Mouse (Mus musculus): ENCODE data around the gene Rpl9. TPM values are rescaled to one million over a fixed set of nuclear protein-coding genes. Genes with fewer than 3 reads are reported as not detected.

Rpl9 gene
- polyA plus RNA-seq (2014; fragmentation: Nextera tagmentation; extraction: Ambion mirVana) = 1,151 and 1,248 TPM in 2 replicates

- WGBS = under 1% methylated on average over 83 of the region's 83 CpGs
- ATAC-seq (replicated peaks; ENCODE audit: low FRiP score) (peak; percentile 90), DNase-seq (ENCODE audit: low spot score) (peak; percentile 94)
- peak within 1 kb of the TSS; percentile 93 for H3K27ac ChIP-seq (ENCODE audit: low read depth, low read length)
- peak within 1 kb of the TSS; percentile 96 for H3K4me3 ChIP-seq (ENCODE audit: low read depth, low read length)
- peaks cover 33% of the 10 kb centered on the region for H3K36me3 ChIP-seq (ENCODE audit: control insufficient read depth, insufficient read depth, low read length)
- peaks cover 15% of the 10 kb centered on the region for H3K4me1 ChIP-seq (replicated peaks; ENCODE audit: control insufficient read depth, insufficient read depth, low read length)
- no peaks in the 10 kb centered on the region for H3K9me3 ChIP-seq (ENCODE audit: control insufficient read depth, low read length)
- H3K27me3 ChIP-seq (replicated peaks; ENCODE audit: control insufficient read depth, insufficient read depth, low read length) = no peaks in the 10 kb centered on the region
- peak within 1 kb of the TSS; percentile 95 for H3K4me2 ChIP-seq
- peak within 1 kb of the TSS; percentile 100 for H3K9ac ChIP-seq (ENCODE audit: low read depth, low read length)
These were observed at the start of gene Rpl9, which contains the start of gene Lias for GRCm38 (mm10) chr5:65390648-65391644. Gene Rpl9 (minus strand): TSS chr5:65391444. Gene Lias (plus strand): TSS chr5:65391497.

GRCm38 (mm10) chr5:65438041-65438440 is 46.8 kb upstream of the Rpl9 start:
- DNase-seq (ENCODE audit: low spot score) (no peak), ATAC-seq (replicated peaks; ENCODE audit: low FRiP score) (no peak)
- H3K9me3 ChIP-seq (ENCODE audit: control insufficient read depth, low read length) = no peaks in the 10 kb centered on the region
- H3K4me2 ChIP-seq = no peak overlapping the region
- H3K4me3 ChIP-seq (ENCODE audit: low read depth, low read length) = no peak overlapping the region
- H3K9ac ChIP-seq (ENCODE audit: low read depth, low read length) = no peak overlapping the region
- H3K27ac ChIP-seq (ENCODE audit: low read depth, low read length) = no peak overlapping the region
- no peaks in the 10 kb centered on the region for H3K36me3 ChIP-seq (ENCODE audit: control insufficient read depth, insufficient read depth, low read length)
- peaks cover 5% of the 10 kb centered on the region; the same call in 1 of the 2 replicates for H3K4me1 ChIP-seq (replicated peaks; ENCODE audit: control insufficient read depth, insufficient read depth, low read length)
- no peaks in the 10 kb centered on the region for H3K27me3 ChIP-seq (replicated peaks; ENCODE audit: control insufficient read depth, insufficient read depth, low read length)

GRCm38 (mm10) chr5:65435806-65436561 is 44.7 kb upstream of the Rpl9 start, which contains the start of gene Ugdh:
Gene Ugdh (minus strand): TSS chr5:65435949.
- Histone ChIP-seq H3K27ac (ENCODE audit: low read depth, low read length) (peak within 1 kb of the TSS; percentile 80), H3K27me3 (replicated peaks; ENCODE audit: control insufficient read depth, insufficient read depth, low read length) (no peaks in the 10 kb centered on the region), H3K36me3 (ENCODE audit: control insufficient read depth, insufficient read depth, low read length) (no peaks in the 10 kb centered on the region), H3K4me1 (replicated peaks; ENCODE audit: control insufficient read depth, insufficient read depth, low read length) (peaks cover 5% of the 10 kb centered on the region; the same call in 1 of the 2 replicates), H3K4me2 (peak within 1 kb of the TSS; percentile 91), H3K9ac (ENCODE audit: low read depth, low read length) (peak within 1 kb of the TSS; percentile 83), H3K4me3 (ENCODE audit: low read depth, low read length) (peak within 1 kb of the TSS; percentile 84), H3K9me3 (ENCODE audit: control insufficient read depth, low read length) (no peaks in the 10 kb centered on the region)
- ATAC-seq (replicated peaks; ENCODE audit: low FRiP score) (peak; percentile 99), DNase-seq (ENCODE audit: low spot score) (peak; percentile 96)
- 2% methylated on average over 51 of the region's 51 CpGs for WGBS

GRCm38 (mm10) chr5:65435363-65435805 is 44.1 kb upstream of the Rpl9 start:
- no peaks in the 10 kb centered on the region for H3K36me3 ChIP-seq (ENCODE audit: control insufficient read depth, insufficient read depth, low read length)
- DNase-seq (ENCODE audit: low spot score) = no peak
- H3K9me3 ChIP-seq (ENCODE audit: control insufficient read depth, low read length) = no peaks in the 10 kb centered on the region
- no peaks in the 10 kb centered on the region for H3K27me3 ChIP-seq (replicated peaks; ENCODE audit: control insufficient read depth, insufficient read depth, low read length)
- peak overlapping the region; percentile 83 for H3K9ac ChIP-seq (ENCODE audit: low read depth, low read length)
- peak overlapping the region; percentile 64 for H3K27ac ChIP-seq (ENCODE audit: low read depth, low read length)
- H3K4me2 ChIP-seq = peak overlapping the region; percentile 91
- peak overlapping the region; percentile 84 for H3K4me3 ChIP-seq (ENCODE audit: low read depth, low read length)
- ATAC-seq (replicated peaks; ENCODE audit: low FRiP score) = no peak
- WGBS = under 1% methylated on average over 44 of the region's 47 CpGs
- H3K4me1 ChIP-seq (replicated peaks; ENCODE audit: control insufficient read depth, insufficient read depth, low read length) = peaks cover 5% of the 10 kb centered on the region; the same call in 1 of the 2 replicates

- 18% methylated on average over 15 of the region's 15 CpGs for WGBS
- H3K9me3 ChIP-seq (ENCODE audit: control insufficient read depth, low read length) = no peaks in the 10 kb centered on the region
- H3K4me2 ChIP-seq = peak overlapping the region; percentile 91
- no peaks in the 10 kb centered on the region for H3K27me3 ChIP-seq (replicated peaks; ENCODE audit: control insufficient read depth, insufficient read depth, low read length)
- H3K36me3 ChIP-seq (ENCODE audit: control insufficient read depth, insufficient read depth, low read length) = no peaks in the 10 kb centered on the region
- DNase-seq (ENCODE audit: low spot score) (peak; percentile 40), ATAC-seq (replicated peaks; ENCODE audit: low FRiP score) (no peak)
- H3K4me1 ChIP-seq (replicated peaks; ENCODE audit: control insufficient read depth, insufficient read depth, low read length) = peaks cover 5% of the 10 kb centered on the region; the same call in 1 of the 2 replicates
- H3K4me3 ChIP-seq (ENCODE audit: low read depth, low read length) = peak overlapping the region; percentile 84
- H3K27ac ChIP-seq (ENCODE audit: low read depth, low read length) = peak overlapping the region; percentile 64; the same call in 1 of the 2 replicates
- H3K9ac ChIP-seq (ENCODE audit: low read depth, low read length) = peak overlapping the region; percentile 83
These were observed 43.5 kb upstream of the Rpl9 start for GRCm38 (mm10) chr5:65434471-65435362.

GRCm38 (mm10) chr5:65429441-65429840 is 38.2 kb upstream of the Rpl9 start:
- H3K4me1 ChIP-seq (replicated peaks; ENCODE audit: control insufficient read depth, insufficient read depth, low read length) = no peaks in the 10 kb centered on the region
- DNase-seq (ENCODE audit: low spot score) (no peak), ATAC-seq (replicated peaks; ENCODE audit: low FRiP score) (no peak)
- H3K27ac ChIP-seq (ENCODE audit: low read depth, low read length) = no peak overlapping the region
- no peak overlapping the region for H3K4me3 ChIP-seq (ENCODE audit: low read depth, low read length)
- peaks cover 4% of the 10 kb centered on the region; the same call in 1 of the 2 replicates for H3K36me3 ChIP-seq (ENCODE audit: control insufficient read depth, insufficient read depth, low read length)
- no peaks in the 10 kb centered on the region for H3K9me3 ChIP-seq (ENCODE audit: control insufficient read depth, low read length)
- H3K9ac ChIP-seq (ENCODE audit: low read depth, low read length) = no peak overlapping the region
- H3K27me3 ChIP-seq (replicated peaks; ENCODE audit: control insufficient read depth, insufficient read depth, low read length) = no peaks in the 10 kb centered on the region
- WGBS = 83% methylated on average over 5 of the region's 5 CpGs
- H3K4me2 ChIP-seq = no peak overlapping the region

GRCm38 (mm10) chr5:65428321-65428720 is 37.1 kb upstream of the Rpl9 start:
- no peaks in the 10 kb centered on the region for H3K27me3 ChIP-seq (replicated peaks; ENCODE audit: control insufficient read depth, insufficient read depth, low read length)
- ATAC-seq (replicated peaks; ENCODE audit: low FRiP score) (no peak), DNase-seq (ENCODE audit: low spot score) (no peak)
- 48% methylated on average over 4 of the region's 4 CpGs for WGBS
- H3K9ac ChIP-seq (ENCODE audit: low read depth, low read length) = no peak overlapping the region
- H3K4me1 ChIP-seq (replicated peaks; ENCODE audit: control insufficient read depth, insufficient read depth, low read length) = no peaks in the 10 kb centered on the region
- no peaks in the 10 kb centered on the region for H3K9me3 ChIP-seq (ENCODE audit: control insufficient read depth, low read length)
- H3K4me3 ChIP-seq (ENCODE audit: low read depth, low read length) = no peak overlapping the region
- H3K36me3 ChIP-seq (ENCODE audit: control insufficient read depth, insufficient read depth, low read length) = peaks cover 4% of the 10 kb centered on the region; the same call in 1 of the 2 replicates
- H3K27ac ChIP-seq (ENCODE audit: low read depth, low read length) = no peak overlapping the region
- H3K4me2 ChIP-seq = no peak overlapping the region
